Mouse (Mus musculus): ENCODE measurements around the gene Rere.

GRCm38 (mm10) chr4:150566193-150566592 lies 284.7 kb downstream of the Rere start:
- TF ChIP-seq CTCF (IDR thresholded peaks at IDR 0.05), result no peak
- TF ChIP-seq EP300 (IDR thresholded peaks at IDR 0.05; ENCODE audit: insufficient read depth, low read depth, low read length), result no peak

Measured in heart, adult 2 months (tissue).